8 mouse cellular contexts compared by ENCODE assay signal in genomic region chr9:120577133-120577651, GRCm38 (mm10). TPM values are rescaled to one million over a fixed set of nuclear protein-coding genes. Genes with fewer than 3 reads are reported as not detected.
DNase-seq lines count a peak whose midpoint lies in the region; ATAC-seq and TF ChIP-seq lines count a peak whose summit lies in the region.

No protein-coding gene starts in this region.

- peak overlapping the region; percentile 88 for H3K4me3 ChIP-seq in ES-Bruce4 (ENCODE audit: low read depth, low read length)
- peak overlapping the region; percentile 64 for H3K4me3 ChIP-seq in forebrain, embryonic 14.5 days (ENCODE audit: low read depth, low read length)
- H3K4me3 ChIP-seq in lung, adult 2 months (replicated peaks; ENCODE audit: extremely low read depth, low read depth, low read length) = peak overlapping the region; percentile 95

- no peaks in the 10 kb centered on the region for H3K9me3 ChIP-seq in ES-Bruce4 (replicated peaks; ENCODE audit: control insufficient read depth, insufficient read depth, low read length, poor library complexity, severe bottlenecking)
- H3K9me3 ChIP-seq in forebrain, embryonic 14.5 days (replicated peaks; ENCODE audit: control insufficient read depth, low read length) = no peaks in the 10 kb centered on the region

- H3K36me3 ChIP-seq in ES-Bruce4 (ENCODE audit: control insufficient read depth, insufficient read depth, low read length, poor library complexity, severe bottlenecking) = peaks cover 36% of the 10 kb centered on the region
- H3K36me3 ChIP-seq in forebrain, embryonic 14.5 days (ENCODE audit: control insufficient read depth, insufficient read depth, low read length) = peaks cover 42% of the 10 kb centered on the region

- no peaks in the 10 kb centered on the region for H3K4me1 ChIP-seq in ES-Bruce4 (ENCODE audit: control insufficient read depth, insufficient read depth, low read length)
- H3K4me1 ChIP-seq in forebrain, embryonic 14.5 days (ENCODE audit: control insufficient read depth, insufficient read depth, low read length) = peaks cover 7% of the 10 kb centered on the region
- H3K4me1 ChIP-seq in lung, adult 2 months (ENCODE audit: control insufficient read depth, insufficient read depth, low read length) = peaks cover 8% of the 10 kb centered on the region

- TF ChIP-seq POLR2A in ES-Bruce4 (IDR thresholded peaks at IDR 0.05; ENCODE audit: insufficient read depth, low read length) = peak; percentile 49
- TF ChIP-seq POLR2A in lung, adult 2 months (IDR thresholded peaks at IDR 0.05; ENCODE audit: borderline replicate concordance, extremely low read depth, low read depth, low read length) = peak; percentile 87

- 0 out of 2 replicates have a peak, but pooled peaks have one; percentile 27 for TF ChIP-seq EP300 in ES-Bruce4 (IDR thresholded peaks at IDR 0.05; ENCODE audit: insufficient read depth, low read depth, low read length)

- H3K9ac ChIP-seq in ES-Bruce4 (ENCODE audit: low read depth, poor library complexity, severe bottlenecking) = peak overlapping the region; percentile 51
- H3K9ac ChIP-seq in forebrain, embryonic 14.5 days (ENCODE audit: low read length) = peak overlapping the region; percentile 87

- no peak overlapping the region for H3K27ac ChIP-seq in ES-Bruce4 (ENCODE audit: insufficient read depth, low read length)
- H3K27ac ChIP-seq in forebrain, embryonic 14.5 days (ENCODE audit: low read depth, low read length) = 0 out of 2 replicates have a peak overlapping the region, but pooled peaks have one; percentile 30

- peak overlapping the region; percentile 92 for H3K4me2 ChIP-seq in forebrain, embryonic 14.5 days (ENCODE audit: low read length)

- DNase-seq in forebrain, embryonic 14.5 days (ENCODE audit: low spot score) = peak; percentile 98
- peak; percentile 80 for DNase-seq in heart, postnatal 25 days (ENCODE audit: low spot score)
- peak; percentile 79 to 87 for DNase-seq in layer of hippocampus, adult 18-20 months (ENCODE audit: low spot score in 2 of 2)
- peak; percentile 77 for DNase-seq in lung, adult 2 months
- DNase-seq in thymus, adult 18-20 months = peak; percentile 82 to 88

- peak; percentile 94 for ATAC-seq in cerebellum, adult (ENCODE audit: insufficient number of reproducible peaks, low FRiP score, low TSS enrichment)
- peak; percentile 95 for ATAC-seq in forebrain, embryonic 14.5 days
- peak; percentile 94 for ATAC-seq in neutrophil, adult 5-6 weeks (ENCODE audit: extremely low read depth, insufficient number of reproducible peaks, low FRiP score, poor library complexity, severe bottlenecking)

- no peaks in the 10 kb centered on the region for H3K27me3 ChIP-seq in ES-Bruce4 (ENCODE audit: control insufficient read depth, insufficient read depth, low read length, poor library complexity, severe bottlenecking)
- no peaks in the 10 kb centered on the region for H3K27me3 ChIP-seq in forebrain, embryonic 14.5 days (replicated peaks; ENCODE audit: control insufficient read depth, insufficient read depth, low read length)

- intact Hi-C loops in heart, postnatal 25 days (cut with DNase I) = no loop called here

- WGBS in forebrain, embryonic 14.5 days = under 1% methylated on average over 43 of the region's 43 CpGs
- under 1% methylated on average over 43 of the region's 43 CpGs for WGBS in lung, adult 2 months

- no peak for TF ChIP-seq CTCF in ES-Bruce4 (IDR thresholded peaks at IDR 0.05; ENCODE audit: low read depth, low read length)
- no peak for TF ChIP-seq CTCF in lung, adult 2 months (IDR thresholded peaks at IDR 0.05; ENCODE audit: insufficient read depth, low read length)

RNA-seq across cellular contexts. Expression of gene Rpl14, which starts 5.9 kb away (rescaled TPM):
- polyA plus RNA-seq in ES-Bruce4 (2011; ENCODE audit: insufficient read depth, insufficient read length, low read depth, missing spikeins) = 1,004 and 1,061 TPM in 2 replicates
- 510 and 595 TPM in 2 replicates for polyA plus RNA-seq in forebrain, embryonic 14.5 days (2014; fragmentation: Nextera tagmentation; extraction: Ambion mirVana)
- 100 to 1,000 TPM; 281 to 288 TPM for total RNA-seq in heart, postnatal 25 days (2021)
- 100 to 1,000 TPM; 355 to 365 TPM for total RNA-seq in layer of hippocampus, adult 18-20 months (2021)
- 319 and 344 TPM in 2 replicates for polyA plus RNA-seq in lung, adult 2 months (2012; rRNA removed)
- total RNA-seq in neutrophil, adult 5-6 weeks (2017) = 525 and 587 TPM in 2 replicates

RNA-seq across cellular contexts. Expression of gene Entpd3, which starts 37.6 kb away (rescaled TPM):
- polyA plus RNA-seq in ES-Bruce4 (2011; ENCODE audit: insufficient read depth, insufficient read length, low read depth, missing spikeins) = 0.58 and 1.3 TPM in 2 replicates
- polyA plus RNA-seq in forebrain, embryonic 14.5 days (2014; fragmentation: Nextera tagmentation; extraction: Ambion mirVana) = 1.1 and 1.5 TPM in 2 replicates
- total RNA-seq in heart, postnatal 25 days (2021) = not detected
- 1 to 10 TPM; 6.6 to 8.7 TPM for total RNA-seq in layer of hippocampus, adult 18-20 months (2021)
- 3.7 and 5.7 TPM in 2 replicates for polyA plus RNA-seq in lung, adult 2 months (2012; rRNA removed)
- 8.0 and 8.2 TPM in 2 replicates for total RNA-seq in neutrophil, adult 5-6 weeks (2017)
